Mouse (Mus musculus) C2C12 (cell line): ENCODE measurements around the gene Tm4sf1.

Experiments used
- CEBPB ChIP-seq: IDR thresholded peaks from one replicate; pipeline ENCODE4 v1.6.1; 2011; ENCODE audit warnings: low read depth, mild to moderate bottlenecking, control low read depth, moderate library complexity
- CTCF ChIP-seq: IDR thresholded peaks from one replicate; pipeline ENCODE4 v1.5.1; 2011; ENCODE audit not compliant: control insufficient read depth, insufficient read depth, insufficient read length
- FOSL1 ChIP-seq: IDR thresholded peaks from one replicate; pipeline ENCODE4 v1.8.0; 2011; ENCODE audit warnings: mild to moderate bottlenecking, low read length; ENCODE audit not compliant: poor library complexity, insufficient read depth, severe bottlenecking
- MAX ChIP-seq: IDR thresholded peaks from one replicate; pipeline ENCODE4 v1.6.1; 2011; ENCODE audit warnings: mild to moderate bottlenecking, control low read depth
- MYOD1 ChIP-seq: IDR thresholded peaks from one replicate; pipeline ENCODE4 v1.6.1; 2011; ENCODE audit warnings: low read depth; ENCODE audit not compliant: control insufficient read depth, insufficient read length
- MYOG ChIP-seq: IDR thresholded peaks from one replicate; pipeline ENCODE4 v1.6.1; 2011; ENCODE audit not compliant: control insufficient read depth, insufficient read length; ENCODE audit errors: extremely low read depth
- USF1 ChIP-seq: IDR thresholded peaks from one replicate; pipeline ENCODE4 v1.6.1; 2011; ENCODE audit warnings: low read depth, mild to moderate bottlenecking, control low read depth, moderate library complexity

- TF ChIP-seq CTCF: no peak
- no peak for TF ChIP-seq CEBPB
- no peak for TF ChIP-seq USF1
- TF ChIP-seq MYOD1: no peak
- TF ChIP-seq FOSL1: no peak
- TF ChIP-seq MAX: no peak
- no peak for TF ChIP-seq MYOG
Measured at GRCm38 (mm10) chr3:57301921-57302539, at the start of gene Tm4sf1.
